Mouse (Mus musculus): ENCODE data around the gene Fam161b. TPM values are rescaled to one million over a fixed set of nuclear protein-coding genes. Genes with fewer than 3 reads are reported as not detected.

Fam161b gene
- total RNA-seq, 2 experiments from 2014 or later, result 11.9 to 14.8 TPM

Other genes with a start within 250 kb of the Fam161b start
- 10 to 100 TPM; 90.2 to 94.7 TPM for gene Dnal1, start 247.5 kb downstream of the Fam161b start, total RNA-seq (2021)
- gene Pnma1, start 213.3 kb downstream of the Fam161b start, total RNA-seq (2021), result 1 to 10 TPM; 4.2 to 6.9 TPM
- 10 to 100 TPM; 18.2 to 19.8 TPM for gene Elmsan1, start 143.0 kb downstream of the Fam161b start, total RNA-seq (2021)
- 10 to 100 TPM; 34.1 to 43.7 TPM for gene Ptgr2, start 76.6 kb downstream of the Fam161b start, total RNA-seq (2021)
- gene Zfp410, start 45.0 kb downstream of the Fam161b start, total RNA-seq (2021), result 10 to 100 TPM; 33.4 to 37.1 TPM
- gene Coq6, start 176 bp downstream of the Fam161b start, total RNA-seq (2021), result 10 to 100 TPM; 26.0 to 26.8 TPM
- gene Entpd5, start 47.2 kb upstream of the Fam161b start, total RNA-seq (2021), result 10 to 100 TPM; 24.4 to 24.6 TPM
- 1 to 10 TPM; 6.5 to 9.7 TPM for gene Bbof1, start 47.2 kb upstream of the Fam161b start, total RNA-seq (2021)
- gene Rnf113a2, start 55.4 kb upstream of the Fam161b start, total RNA-seq (2021), result 10 to 100 TPM; 11.1 to 13.0 TPM
- 10 to 100 TPM; 51.2 to 54.9 TPM for gene Aldh6a1, start 89.2 kb upstream of the Fam161b start, total RNA-seq (2021)
- gene Lin52, start 89.6 kb upstream of the Fam161b start, total RNA-seq (2021), result 10 to 100 TPM; 25.2 to 25.7 TPM
- gene Vsx2, start 207.9 kb upstream of the Fam161b start, total RNA-seq (2021), result under 1 TPM; 0.26 to 0.35 TPM